Mouse (Mus musculus) kidney, adult 9 months (tissue): ENCODE measurements around the gene Ppox.

Experiments
- DNase-seq: peaks from one replicate; pipeline ENCODE4 v3.0.0; 2022

Gene Ppox

GRCm38 (mm10) chr1:171239992-171240744, 40.8 kb downstream of the Ppox start:
- peak; percentile 62 for DNase-seq

DNA sequence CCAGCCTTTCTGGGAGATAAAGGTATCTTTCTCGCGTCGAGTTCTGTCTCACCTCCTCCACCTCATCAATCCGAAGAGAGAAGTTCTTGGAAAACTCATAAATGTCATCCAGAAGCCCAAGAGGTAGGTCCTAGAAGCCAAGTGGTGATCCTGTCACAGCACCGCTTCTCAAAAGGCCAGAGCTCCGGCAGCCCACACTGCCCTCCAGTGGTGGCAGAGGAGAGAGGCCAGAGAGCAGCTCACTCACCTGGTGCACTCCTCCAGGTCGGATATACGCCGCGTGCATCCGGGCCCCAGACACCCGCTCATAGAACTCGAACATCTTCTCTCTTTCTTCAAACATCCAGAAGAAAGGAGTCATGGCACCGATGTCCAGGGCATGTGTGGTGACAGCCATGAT, 42.5 kb downstream of the Ppox start:
- peak; percentile 70 for DNase-seq

- DNase-seq = no peak
Observed at GRCm38 (mm10) chr1:171237438-171237837, 43.5 kb downstream of the Ppox start.

- no peak for DNase-seq
Observed at GRCm38 (mm10) chr1:171235791-171236190, 45.2 kb downstream of the Ppox start.

DNA sequence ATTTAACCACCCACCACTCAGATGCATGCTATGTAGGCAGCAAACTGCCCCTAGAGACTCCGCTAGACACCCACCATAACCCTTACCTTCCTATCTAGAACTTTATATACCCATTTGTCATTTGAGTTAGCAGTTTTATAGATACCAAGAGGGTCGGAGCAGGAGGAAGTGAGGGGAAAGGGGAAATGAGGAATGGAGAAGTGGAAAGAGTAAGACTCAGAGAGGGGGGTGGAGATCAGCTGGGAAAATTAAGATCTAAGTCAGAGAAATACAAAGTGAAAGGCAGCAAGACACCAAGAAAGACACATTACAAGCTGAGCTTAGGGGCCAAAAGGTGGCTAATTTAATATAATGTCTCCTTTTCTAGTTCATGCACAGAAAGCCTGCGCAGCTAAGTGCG, 46.4 kb downstream of the Ppox start:
- DNase-seq = no peak

- DNase-seq = no peak
Observed at GRCm38 (mm10) chr1:171234126-171234525, 46.9 kb downstream of the Ppox start, which contains the start of gene Fcer1g. Fcer1g (minus strand) TSS chr1:171234365.

- DNase-seq = no peak
Observed at GRCm38 (mm10) chr1:171232800-171233730, 47.9 kb downstream of the Ppox start.

DNA sequence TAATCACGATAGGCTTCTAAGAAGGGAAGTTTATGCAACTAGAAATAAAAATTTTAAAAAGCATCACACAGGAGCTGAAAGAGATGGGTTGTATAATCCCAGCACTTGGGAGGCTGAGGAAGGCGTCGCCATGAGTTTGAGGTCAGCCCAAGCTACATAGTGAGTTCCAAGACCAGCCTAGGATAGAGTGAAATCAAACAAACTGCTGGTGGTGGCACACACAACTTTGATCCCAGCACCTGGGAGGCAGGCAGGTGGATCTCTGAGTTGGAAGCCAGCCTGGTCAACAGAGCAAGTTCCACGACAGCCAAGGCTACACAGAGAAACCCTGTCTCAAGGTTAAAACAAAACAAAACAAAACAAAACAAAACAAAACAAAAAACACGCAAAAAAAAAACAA, 48.6 kb downstream of the Ppox start:
- no peak for DNase-seq

GRCm38 (mm10) chr1:171231844-171232243, 49.1 kb downstream of the Ppox start:
- DNase-seq = no peak

DNA sequence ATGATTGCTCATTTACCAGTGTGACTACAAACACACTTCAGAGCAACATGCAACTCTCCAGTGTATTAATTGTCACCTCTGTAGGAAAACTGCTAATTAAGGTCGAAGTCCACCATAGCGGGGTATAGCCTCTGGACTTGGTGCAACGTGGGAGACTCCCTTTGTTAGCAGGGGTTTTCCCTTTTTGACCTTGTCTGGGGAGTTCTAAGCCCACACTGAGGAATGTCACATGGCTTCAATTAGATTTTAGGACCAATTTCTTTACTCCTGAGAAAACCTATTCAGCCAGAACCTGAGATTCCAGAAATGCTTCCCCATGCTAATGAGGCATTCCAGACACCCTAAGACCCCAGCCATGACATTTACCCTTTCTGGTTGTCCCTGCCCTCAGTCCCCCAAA, 50.8 kb downstream of the Ppox start:
- DNase-seq = no peak

DNA sequence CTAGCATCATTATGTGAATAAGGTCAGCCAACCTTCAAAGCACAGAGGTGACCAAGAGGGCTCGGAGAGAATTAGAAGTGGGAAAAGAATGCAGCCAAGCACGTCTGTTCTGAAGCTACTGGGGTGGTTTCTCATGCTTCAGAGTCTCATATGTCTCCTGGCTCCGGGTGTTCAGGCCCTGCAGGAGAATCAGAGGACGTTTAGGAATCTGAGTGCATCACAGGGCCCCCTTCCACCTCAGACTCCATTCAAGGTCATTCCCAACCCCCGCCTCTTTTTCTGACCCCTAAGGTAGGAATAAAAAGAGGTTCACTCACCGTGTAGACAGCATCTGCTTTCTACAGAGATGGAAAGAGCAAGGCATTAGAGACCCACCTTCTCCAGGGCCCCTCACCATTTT, 51.2 kb downstream of the Ppox start:
- DNase-seq = no peak

DNA sequence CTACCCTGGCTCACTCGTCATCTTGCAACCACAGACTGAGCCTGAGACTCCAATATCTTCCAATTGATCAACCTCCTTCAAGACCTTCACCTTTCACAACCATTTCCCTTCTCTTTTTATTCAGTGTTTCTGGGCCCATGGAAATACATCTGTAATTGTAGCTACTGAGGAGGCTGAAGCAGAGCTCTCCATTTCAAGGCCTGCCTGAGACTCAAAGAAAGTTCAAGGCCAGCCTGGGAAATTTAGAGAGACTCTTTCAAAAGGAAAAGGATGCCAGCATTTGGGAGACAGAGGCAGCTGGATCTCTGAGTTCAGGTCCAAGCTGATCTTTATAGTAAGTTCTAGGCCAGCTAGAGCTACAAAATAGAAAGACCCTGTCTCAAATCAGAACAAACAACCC, 53.1 kb downstream of the Ppox start:
- no peak for DNase-seq

GRCm38 (mm10) chr1:171226780-171227179, 54.2 kb downstream of the Ppox start:
- DNase-seq = no peak
